Mouse (Mus musculus): ENCODE data around the gene Tmem102. TPM values are rescaled to one million over a fixed set of nuclear protein-coding genes. Genes with fewer than 3 reads are reported as not detected.

Tmem102 gene
- polyA plus RNA-seq, 1 experiment, result 0.32 TPM

- Histone ChIP-seq H3K27me3 (ENCODE audit: control insufficient read depth, insufficient read depth, insufficient read length) (no peaks in the 10 kb centered on the region), H3K79me2 (ENCODE audit: control insufficient read depth, insufficient read depth) (no peaks in the 10 kb centered on the region), H3K79me3 (ENCODE audit: low read depth) (no peaks in the 10 kb centered on the region), H3ac (ENCODE audit: control insufficient read depth, insufficient read length, low read depth) (no peak overlapping the region), H3K4me3 (ENCODE audit: insufficient read depth, poor library complexity, severe bottlenecking) (no peak overlapping the region), H3K36me3 (ENCODE audit: control insufficient read depth, insufficient read depth) (peaks cover 39% of the 10 kb centered on the region)
- no peak for TF ChIP-seq MYOD1 (IDR thresholded peaks at IDR 0.05; ENCODE audit: control insufficient read depth, insufficient read length, low read depth)
- TF ChIP-seq USF1 (IDR thresholded peaks at IDR 0.05; ENCODE audit: low read depth), result no peak
- TF ChIP-seq CTCF (IDR thresholded peaks at IDR 0.05; ENCODE audit: control insufficient read depth, insufficient read depth, insufficient read length), result no peak
- no peak for TF ChIP-seq FOSL1 (IDR thresholded peaks at IDR 0.05; ENCODE audit: insufficient read depth, low read length, poor library complexity, severe bottlenecking)
- TF ChIP-seq MAX (IDR thresholded peaks at IDR 0.05), result no peak
- no peak for TF ChIP-seq MYOG (IDR thresholded peaks at IDR 0.05; ENCODE audit: control insufficient read depth, extremely low read depth, insufficient read length)
- TF ChIP-seq CEBPB (IDR thresholded peaks at IDR 0.05; ENCODE audit: low read depth), result no peak
Measured at GRCm38 (mm10) chr11:69787306-69787705, 18.1 kb downstream of the Tmem102 start.

DNA sequence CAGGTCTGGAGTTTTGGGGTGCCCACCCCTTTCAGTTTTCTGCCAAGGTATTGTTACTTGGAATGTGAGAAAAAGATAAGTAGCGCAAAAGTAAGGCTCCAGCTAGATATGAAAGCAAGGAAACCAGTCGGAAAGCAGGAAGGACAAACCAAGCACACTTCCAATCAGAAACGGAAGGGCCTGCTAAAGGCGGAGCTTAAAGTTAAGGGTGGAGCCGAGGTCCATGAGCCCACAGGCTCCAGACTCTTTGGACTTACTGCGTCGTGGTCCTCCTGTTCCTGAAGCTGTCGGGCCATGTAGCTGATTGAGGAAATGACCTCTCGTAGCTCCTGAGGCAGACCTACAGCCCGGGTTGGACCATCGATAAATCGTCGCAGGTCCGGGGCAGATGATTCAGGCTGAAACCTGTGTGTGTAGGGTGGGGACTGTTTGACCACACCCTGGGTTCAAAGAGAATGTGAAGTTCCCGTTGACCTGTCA lies 20.6 kb downstream of the Tmem102 start:
- TF ChIP-seq FOSL1 (IDR thresholded peaks at IDR 0.05; ENCODE audit: insufficient read depth, low read length, poor library complexity, severe bottlenecking) (no peak), MYOD1 (IDR thresholded peaks at IDR 0.05; ENCODE audit: control insufficient read depth, insufficient read length, low read depth) (no peak)
- Histone ChIP-seq H3K79me2 (ENCODE audit: control insufficient read depth, insufficient read depth) (no peaks in the 10 kb centered on the region), H3K79me3 (ENCODE audit: low read depth) (no peaks in the 10 kb centered on the region), H3K36me3 (ENCODE audit: control insufficient read depth, insufficient read depth) (peaks cover 27% of the 10 kb centered on the region), H3K4me3 (ENCODE audit: insufficient read depth, poor library complexity, severe bottlenecking) (no peak overlapping the region), H3K27me3 (ENCODE audit: control insufficient read depth, insufficient read depth, insufficient read length) (no peaks in the 10 kb centered on the region), H3ac (ENCODE audit: control insufficient read depth, insufficient read length, low read depth) (no peak overlapping the region)

DNA sequence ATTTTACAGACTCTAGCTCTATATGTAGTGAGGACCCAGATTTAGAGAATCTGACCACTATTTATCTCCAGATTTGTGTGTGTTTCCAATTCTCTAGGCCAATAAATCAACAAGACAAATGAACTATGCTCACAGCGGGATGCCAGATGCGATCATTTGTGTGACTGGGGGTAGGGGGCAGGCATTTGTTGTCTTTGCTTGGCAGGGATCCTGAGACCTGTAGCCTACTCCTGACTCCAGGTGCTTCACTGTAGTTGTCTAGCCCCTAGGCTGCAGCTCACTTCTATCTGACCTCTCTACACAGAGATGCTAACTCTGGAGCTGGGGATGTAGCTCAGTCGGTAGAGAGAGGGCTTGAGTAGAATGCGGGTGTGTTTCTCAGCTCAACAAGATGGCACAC lies 23.6 kb downstream of the Tmem102 start:
- Histone ChIP-seq H3K27me3 (ENCODE audit: control insufficient read depth, insufficient read depth, insufficient read length) (no peaks in the 10 kb centered on the region), H3K79me2 (ENCODE audit: control insufficient read depth, insufficient read depth) (no peaks in the 10 kb centered on the region), H3K36me3 (ENCODE audit: control insufficient read depth, insufficient read depth) (peaks cover 20% of the 10 kb centered on the region), H3ac (ENCODE audit: control insufficient read depth, insufficient read length, low read depth) (no peak overlapping the region), H3K4me3 (ENCODE audit: insufficient read depth, poor library complexity, severe bottlenecking) (no peak overlapping the region), H3K79me3 (ENCODE audit: low read depth) (no peaks in the 10 kb centered on the region)
- TF ChIP-seq CTCF (IDR thresholded peaks at IDR 0.05; ENCODE audit: control insufficient read depth, insufficient read depth, insufficient read length), result no peak
- TF ChIP-seq MYOG (IDR thresholded peaks at IDR 0.05; ENCODE audit: control insufficient read depth, extremely low read depth, insufficient read length), result no peak
- TF ChIP-seq MAX (IDR thresholded peaks at IDR 0.05), result no peak
- no peak for TF ChIP-seq USF1 (IDR thresholded peaks at IDR 0.05; ENCODE audit: low read depth)
- no peak for TF ChIP-seq FOSL1 (IDR thresholded peaks at IDR 0.05; ENCODE audit: insufficient read depth, low read length, poor library complexity, severe bottlenecking)
- no peak for TF ChIP-seq MYOD1 (IDR thresholded peaks at IDR 0.05; ENCODE audit: control insufficient read depth, insufficient read length, low read depth)
- no peak for TF ChIP-seq CEBPB (IDR thresholded peaks at IDR 0.05; ENCODE audit: low read depth)

DNA sequence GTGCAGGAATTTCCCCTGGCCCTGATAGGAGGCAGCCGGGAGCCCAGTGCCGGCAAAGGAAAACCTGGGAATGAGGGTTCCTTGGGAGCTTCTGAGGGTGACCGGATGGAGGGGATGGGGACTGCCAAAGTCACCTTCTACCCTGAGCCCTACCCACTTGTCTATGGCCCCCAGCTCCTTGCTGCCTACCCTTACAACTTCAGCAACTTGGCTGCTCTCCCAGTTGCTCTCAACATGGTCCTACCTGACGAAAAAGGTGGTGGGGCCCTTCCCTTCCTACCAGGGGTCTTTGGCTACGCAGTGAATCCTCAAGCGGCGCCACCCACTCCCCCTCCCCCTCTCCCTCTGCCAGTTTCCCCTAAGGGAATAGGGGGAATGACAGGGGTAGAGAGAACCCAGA lies 26.4 kb downstream of the Tmem102 start:
- no peak for TF ChIP-seq MYOG (IDR thresholded peaks at IDR 0.05; ENCODE audit: control insufficient read depth, extremely low read depth, insufficient read length)
- Histone ChIP-seq H3ac (ENCODE audit: control insufficient read depth, insufficient read length, low read depth) (no peak overlapping the region), H3K27me3 (ENCODE audit: control insufficient read depth, insufficient read depth, insufficient read length) (no peaks in the 10 kb centered on the region), H3K79me2 (ENCODE audit: control insufficient read depth, insufficient read depth) (no peaks in the 10 kb centered on the region), H3K79me3 (ENCODE audit: low read depth) (no peaks in the 10 kb centered on the region), H3K4me3 (ENCODE audit: insufficient read depth, poor library complexity, severe bottlenecking) (no peak overlapping the region), H3K36me3 (ENCODE audit: control insufficient read depth, insufficient read depth) (peaks cover 9% of the 10 kb centered on the region)

GRCm38 (mm10) chr11:69778258-69778982 lies 27.0 kb downstream of the Tmem102 start:
- Histone ChIP-seq H3K79me3 (ENCODE audit: low read depth) (no peaks in the 10 kb centered on the region), H3K27me3 (ENCODE audit: control insufficient read depth, insufficient read depth, insufficient read length) (no peaks in the 10 kb centered on the region), H3ac (ENCODE audit: control insufficient read depth, insufficient read length, low read depth) (no peak overlapping the region), H3K79me2 (ENCODE audit: control insufficient read depth, insufficient read depth) (no peaks in the 10 kb centered on the region), H3K4me3 (ENCODE audit: insufficient read depth, poor library complexity, severe bottlenecking) (no peak overlapping the region), H3K36me3 (ENCODE audit: control insufficient read depth, insufficient read depth) (peaks cover 9% of the 10 kb centered on the region)
- TF ChIP-seq FOSL1 (IDR thresholded peaks at IDR 0.05; ENCODE audit: insufficient read depth, low read length, poor library complexity, severe bottlenecking) (no peak), MAX (IDR thresholded peaks at IDR 0.05) (no peak), MYOG (IDR thresholded peaks at IDR 0.05; ENCODE audit: control insufficient read depth, extremely low read depth, insufficient read length) (no peak), USF1 (IDR thresholded peaks at IDR 0.05; ENCODE audit: low read depth) (no peak), CEBPB (IDR thresholded peaks at IDR 0.05; ENCODE audit: low read depth) (no peak), MYOD1 (IDR thresholded peaks at IDR 0.05; ENCODE audit: control insufficient read depth, insufficient read length, low read depth) (no peak), CTCF (IDR thresholded peaks at IDR 0.05; ENCODE audit: control insufficient read depth, insufficient read depth, insufficient read length) (no peak)

All from C2C12 (cell line).